Mouse (Mus musculus): Measurements from ENCODE around the gene Tsen54. TPM values are rescaled to one million over a fixed set of nuclear protein-coding genes. Genes with fewer than 3 reads are reported as not detected.

Gene Tsen54
- polyA plus RNA-seq, 1 experiment from 2014 or later: 20.1 TPM

GRCm38 (mm10) chr11:115779038-115779571 is 35.4 kb upstream of the Tsen54 start:
- H3K4me3 ChIP-seq: peak overlapping the region; percentile 8; the same call in 1 of the 2 replicates
- no peaks in the 10 kb centered on the region for H3K9me3 ChIP-seq (replicated peaks)
- ATAC-seq (replicated peaks; ENCODE audit: insufficient number of reproducible peaks, insufficient read depth, low FRiP score, low read depth): peak; percentile 91
- 6% methylated on average over 9 of the region's 9 CpGs for WGBS
- peak overlapping the region; percentile 95 for H3K27ac ChIP-seq
- H3K9ac ChIP-seq: peak overlapping the region; percentile 29; the same call in 1 of the 2 replicates
- H3K36me3 ChIP-seq: no peaks in the 10 kb centered on the region
- peak overlapping the region; percentile 51 for H3K4me2 ChIP-seq
- H3K4me1 ChIP-seq (replicated peaks): peaks cover 68% of the 10 kb centered on the region
- H3K27me3 ChIP-seq: no peaks in the 10 kb centered on the region

GRCm38 (mm10) chr11:115780141-115781070 is 34.1 kb upstream of the Tsen54 start:
- WGBS: 26% methylated on average over 20 of the region's 20 CpGs
- Histone ChIP-seq H3K4me3 (no peak overlapping the region), H3K4me1 (replicated peaks) (peaks cover 58% of the 10 kb centered on the region), H3K9ac (peak overlapping the region; percentile 29; the same call in 1 of the 2 replicates), H3K27me3 (no peaks in the 10 kb centered on the region), H3K4me2 (peak overlapping the region; percentile 51; the same call in 1 of the 2 replicates), H3K9me3 (replicated peaks) (no peaks in the 10 kb centered on the region), H3K36me3 (no peaks in the 10 kb centered on the region), H3K27ac (peak overlapping the region; percentile 95)
- ATAC-seq (replicated peaks; ENCODE audit: insufficient number of reproducible peaks, insufficient read depth, low FRiP score, low read depth): no peak

- 75% methylated on average over 6 of the region's 6 CpGs for WGBS
These were observed 28.1 kb upstream of the Tsen54 start for GRCm38 (mm10) chr11:115786473-115786872.

GRCm38 (mm10) chr11:115789787-115790186 is 24.7 kb upstream of the Tsen54 start:
- 95% methylated on average over 7 of the region's 7 CpGs for WGBS
- ATAC-seq (replicated peaks; ENCODE audit: insufficient number of reproducible peaks, insufficient read depth, low FRiP score, low read depth): no peak
- peaks cover 63% of the 10 kb centered on the region for H3K36me3 ChIP-seq

More at GRCm38 (mm10) chr11:115786473-115786872, 28.1 kb upstream of the Tsen54 start:
- no peak overlapping the region for H3K4me2 ChIP-seq
- no peaks in the 10 kb centered on the region for H3K9me3 ChIP-seq (replicated peaks)
- no peak overlapping the region for H3K4me3 ChIP-seq
- no peaks in the 10 kb centered on the region for H3K4me1 ChIP-seq (replicated peaks)
- H3K36me3 ChIP-seq: peaks cover 29% of the 10 kb centered on the region
- ATAC-seq (replicated peaks; ENCODE audit: insufficient number of reproducible peaks, insufficient read depth, low FRiP score, low read depth): no peak
- no peak overlapping the region for H3K9ac ChIP-seq
- no peaks in the 10 kb centered on the region for H3K27me3 ChIP-seq
- H3K27ac ChIP-seq: no peak overlapping the region

GRCm38 (mm10) chr11:115791919-115792318 is 22.6 kb upstream of the Tsen54 start:
- 93% methylated on average over 16 of the region's 16 CpGs for WGBS

More at GRCm38 (mm10) chr11:115789787-115790186, 24.7 kb upstream of the Tsen54 start:
- Histone ChIP-seq H3K4me2 (no peak overlapping the region), H3K9me3 (replicated peaks) (no peaks in the 10 kb centered on the region), H3K9ac (no peak overlapping the region), H3K4me3 (no peak overlapping the region), H3K27ac (no peak overlapping the region), H3K4me1 (replicated peaks) (no peaks in the 10 kb centered on the region), H3K27me3 (no peaks in the 10 kb centered on the region)

GRCm38 (mm10) chr11:115792353-115792752 is 22.2 kb upstream of the Tsen54 start:
- Histone ChIP-seq H3K4me3 (no peak overlapping the region), H3K27me3 (no peaks in the 10 kb centered on the region), H3K4me1 (replicated peaks) (no peaks in the 10 kb centered on the region; the same call in 1 of the 2 replicates), H3K9me3 (replicated peaks) (no peaks in the 10 kb centered on the region), H3K9ac (no peak overlapping the region), H3K27ac (no peak overlapping the region), H3K36me3 (peaks cover 83% of the 10 kb centered on the region), H3K4me2 (no peak overlapping the region)
- 74% methylated on average over 14 of the region's 14 CpGs for WGBS
- ATAC-seq (replicated peaks; ENCODE audit: insufficient number of reproducible peaks, insufficient read depth, low FRiP score, low read depth): no peak

More at GRCm38 (mm10) chr11:115791919-115792318, 22.6 kb upstream of the Tsen54 start:
- peaks cover 83% of the 10 kb centered on the region for H3K36me3 ChIP-seq
- no peak overlapping the region for H3K4me2 ChIP-seq
- H3K4me3 ChIP-seq: no peak overlapping the region
- no peaks in the 10 kb centered on the region for H3K9me3 ChIP-seq (replicated peaks)
- no peaks in the 10 kb centered on the region for H3K27me3 ChIP-seq
- H3K27ac ChIP-seq: no peak overlapping the region
- no peaks in the 10 kb centered on the region; the same call in 1 of the 2 replicates for H3K4me1 ChIP-seq (replicated peaks)
- H3K9ac ChIP-seq: no peak overlapping the region
- ATAC-seq (replicated peaks; ENCODE audit: insufficient number of reproducible peaks, insufficient read depth, low FRiP score, low read depth): no peak

- no peak for ATAC-seq (replicated peaks; ENCODE audit: insufficient number of reproducible peaks, insufficient read depth, low FRiP score, low read depth)
- no peak overlapping the region for H3K9ac ChIP-seq
- H3K4me1 ChIP-seq (replicated peaks): no peaks in the 10 kb centered on the region; the same call in 1 of the 2 replicates
- no peak overlapping the region for H3K4me2 ChIP-seq
- no peaks in the 10 kb centered on the region for H3K9me3 ChIP-seq (replicated peaks)
- H3K36me3 ChIP-seq: peaks cover 94% of the 10 kb centered on the region
- H3K27me3 ChIP-seq: no peaks in the 10 kb centered on the region
- WGBS: 72% methylated on average over 15 of the region's 15 CpGs
- peak overlapping the region; percentile 2; the same call in 1 of the 2 replicates for H3K27ac ChIP-seq
- no peak overlapping the region for H3K4me3 ChIP-seq
These were observed 17.6 kb upstream of the Tsen54 start for GRCm38 (mm10) chr11:115796898-115797297.

- Histone ChIP-seq H3K4me3 (no peak overlapping the region), H3K9me3 (replicated peaks) (no peaks in the 10 kb centered on the region), H3K36me3 (peaks cover 94% of the 10 kb centered on the region), H3K27me3 (no peaks in the 10 kb centered on the region), H3K27ac (peak overlapping the region; percentile 50), H3K4me2 (no peak overlapping the region), H3K9ac (no peak overlapping the region), H3K4me1 (replicated peaks) (no peaks in the 10 kb centered on the region; the same call in 1 of the 2 replicates)
- 69% methylated on average over 9 of the region's 9 CpGs for WGBS
- ATAC-seq (replicated peaks; ENCODE audit: insufficient number of reproducible peaks, insufficient read depth, low FRiP score, low read depth): no peak
These were observed 16.9 kb upstream of the Tsen54 start for GRCm38 (mm10) chr11:115797665-115798064.

GRCm38 (mm10) chr11:115800981-115801380 is 13.5 kb upstream of the Tsen54 start:
- Histone ChIP-seq H3K27me3 (no peaks in the 10 kb centered on the region), H3K4me1 (replicated peaks) (peaks cover 6% of the 10 kb centered on the region; the same call in 1 of the 2 replicates), H3K9ac (no peak overlapping the region), H3K36me3 (peaks cover 88% of the 10 kb centered on the region), H3K4me3 (no peak overlapping the region), H3K9me3 (replicated peaks) (no peaks in the 10 kb centered on the region), H3K27ac (no peak overlapping the region), H3K4me2 (no peak overlapping the region)
- 86% methylated on average over 18 of the region's 18 CpGs for WGBS
- ATAC-seq (replicated peaks; ENCODE audit: insufficient number of reproducible peaks, insufficient read depth, low FRiP score, low read depth): no peak

GRCm38 (mm10) chr11:115803072-115803709 is 11.3 kb upstream of the Tsen54 start:
- ATAC-seq (replicated peaks; ENCODE audit: insufficient number of reproducible peaks, insufficient read depth, low FRiP score, low read depth): no peak
- Histone ChIP-seq H3K9ac (no peak overlapping the region), H3K27me3 (no peaks in the 10 kb centered on the region), H3K4me1 (replicated peaks) (peaks cover 26% of the 10 kb centered on the region), H3K27ac (no peak overlapping the region), H3K4me2 (no peak overlapping the region), H3K4me3 (no peak overlapping the region), H3K36me3 (peaks cover 89% of the 10 kb centered on the region), H3K9me3 (replicated peaks) (no peaks in the 10 kb centered on the region)
- 80% methylated on average over 24 of the region's 24 CpGs for WGBS

GRCm38 (mm10) chr11:115805005-115805404 is 9.5 kb upstream of the Tsen54 start:
- no peak overlapping the region for H3K4me2 ChIP-seq
- H3K27ac ChIP-seq: no peak overlapping the region
- no peak overlapping the region for H3K4me3 ChIP-seq
- H3K9ac ChIP-seq: no peak overlapping the region
- H3K27me3 ChIP-seq: no peaks in the 10 kb centered on the region
- WGBS: 94% methylated on average over 7 of the region's 7 CpGs
- no peaks in the 10 kb centered on the region for H3K9me3 ChIP-seq (replicated peaks)
- peaks cover 71% of the 10 kb centered on the region for H3K36me3 ChIP-seq
- H3K4me1 ChIP-seq (replicated peaks): peaks cover 44% of the 10 kb centered on the region
- ATAC-seq (replicated peaks; ENCODE audit: insufficient number of reproducible peaks, insufficient read depth, low FRiP score, low read depth): no peak

Measured in heart, embryonic 15.5 days (tissue).